Mouse (Mus musculus) ES-Bruce4 (cell line): Measurements from ENCODE around the gene Cyp2t4.

Experiments used
- CTCF ChIP-seq: IDR thresholded peaks from one replicate; pipeline ENCODE4 v1.8.1; 2011; ENCODE audit warnings: low read depth, low read length
- POLR2A ChIP-seq: IDR thresholded peaks from one replicate; pipeline ENCODE4 v1.8.1; 2011; ENCODE audit warnings: low read length; ENCODE audit not compliant: insufficient read depth

DNA sequence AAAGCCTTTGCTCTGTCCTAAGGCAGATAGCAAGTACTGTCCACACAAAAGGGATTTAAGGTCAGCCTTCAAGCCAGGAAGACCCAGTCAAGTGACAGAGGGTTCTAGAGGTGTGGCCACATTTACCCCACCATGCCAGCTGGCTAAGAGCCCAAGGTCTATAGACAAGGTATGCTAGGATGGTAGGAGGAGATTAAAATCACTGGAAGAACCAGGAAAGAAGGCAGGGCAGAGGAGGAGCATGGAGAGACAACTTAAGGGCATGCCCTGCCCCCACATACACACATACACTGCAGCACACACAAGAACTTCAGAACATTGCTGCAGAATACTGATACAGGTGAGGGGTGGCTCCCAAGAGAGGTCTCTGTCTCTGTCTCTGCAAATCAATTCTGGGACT, 33.8 kb upstream of the Cyp2t4 start, which contains the start of gene Cyp2f2:
- TF ChIP-seq CTCF, result no peak
- TF ChIP-seq POLR2A, result no peak
